Mouse (Mus musculus): ENCODE measurements at regions not wholly inside any gene's neighbourhood (a gene's known extent, or its start where the extent isn't known, plus 50 kb on each side); places are given as distances from the start of the nearest gene placed in this dataset.
"Not testable (repeated sequence)": the region's sequence is repeated elsewhere in the genome, so short reads cannot be mapped to it uniquely, and the experiment has no call there.

- Histone ChIP-seq H3K4me3 (no peak overlapping the region), H3K9me3 (replicated peaks) (no peaks in the 10 kb centered on the region), H3K9ac (no peak overlapping the region), H3K4me2 (no peak overlapping the region), H3K4me1 (no peaks in the 10 kb centered on the region), H3K27me3 (no peaks in the 10 kb centered on the region), H3K27ac (no peak overlapping the region), H3K36me3 (ENCODE audit: poor library complexity, severe bottlenecking) (no peaks in the 10 kb centered on the region)
- whole genome bisulfite sequencing: 89% methylated on average over 8 of the region's 8 CpGs
- no peak for ATAC-seq
Observed at GRCm38 (mm10) chr17:52351293-52351692, 251.2 kb upstream of the Kcnh8 start.

- H3K36me3 ChIP-seq (ENCODE audit: poor library complexity, severe bottlenecking): no peaks in the 10 kb centered on the region
- H3K9me3 ChIP-seq (replicated peaks): no peaks in the 10 kb centered on the region
- H3K4me3 ChIP-seq: no peak overlapping the region
- H3K4me2 ChIP-seq: no peak overlapping the region
- H3K4me1 ChIP-seq: no peaks in the 10 kb centered on the region
- ATAC-seq: no peak
- H3K27me3 ChIP-seq: no peaks in the 10 kb centered on the region
- H3K27ac ChIP-seq: no peak overlapping the region
- H3K9ac ChIP-seq: no peak overlapping the region
Observed at GRCm38 (mm10) chr17:52350696-52351095, 251.8 kb upstream of the Kcnh8 start.

GRCm38 (mm10) chr17:52349872-52350271 lies 252.6 kb upstream of the Kcnh8 start:
- Histone ChIP-seq H3K36me3 (ENCODE audit: poor library complexity, severe bottlenecking) (no peaks in the 10 kb centered on the region), H3K4me1 (no peaks in the 10 kb centered on the region), H3K27me3 (no peaks in the 10 kb centered on the region), H3K9me3 (replicated peaks) (no peaks in the 10 kb centered on the region), H3K4me3 (no peak overlapping the region), H3K27ac (no peak overlapping the region), H3K9ac (no peak overlapping the region), H3K4me2 (no peak overlapping the region)
- ATAC-seq: no peak
- 83% methylated on average over 5 of the region's 5 CpGs for WGBS

- 78% methylated on average over 8 of the region's 8 CpGs for WGBS
- Histone ChIP-seq H3K27me3 (no peaks in the 10 kb centered on the region), H3K4me3 (no peak overlapping the region), H3K9me3 (replicated peaks) (no peaks in the 10 kb centered on the region), H3K4me2 (no peak overlapping the region), H3K9ac (no peak overlapping the region), H3K4me1 (no peaks in the 10 kb centered on the region), H3K36me3 (ENCODE audit: poor library complexity, severe bottlenecking) (no peaks in the 10 kb centered on the region), H3K27ac (no peak overlapping the region)
- ATAC-seq: no peak
Observed at GRCm38 (mm10) chr17:52348481-52349083, 253.9 kb upstream of the Kcnh8 start.

- no peaks in the 10 kb centered on the region for H3K9me3 ChIP-seq (replicated peaks)
- no peaks in the 10 kb centered on the region for H3K27me3 ChIP-seq
- H3K4me2 ChIP-seq: no peak overlapping the region
- no peak overlapping the region for H3K9ac ChIP-seq
- ATAC-seq: no peak
- no peak overlapping the region for H3K4me3 ChIP-seq
- 71% methylated on average over 1 of the region's 1 CpGs for WGBS
- H3K36me3 ChIP-seq (ENCODE audit: poor library complexity, severe bottlenecking): no peaks in the 10 kb centered on the region
- H3K4me1 ChIP-seq: no peaks in the 10 kb centered on the region
- no peak overlapping the region for H3K27ac ChIP-seq
Observed at GRCm38 (mm10) chr17:52320586-52320985, 281.9 kb upstream of the Kcnh8 start.

GRCm38 (mm10) chr17:52316976-52317375 lies 285.5 kb upstream of the Kcnh8 start:
- Histone ChIP-seq H3K9ac (no peak overlapping the region), H3K4me1 (no peaks in the 10 kb centered on the region), H3K9me3 (replicated peaks) (no peaks in the 10 kb centered on the region), H3K27ac (no peak overlapping the region), H3K36me3 (ENCODE audit: poor library complexity, severe bottlenecking) (no peaks in the 10 kb centered on the region), H3K4me2 (no peak overlapping the region), H3K4me3 (no peak overlapping the region), H3K27me3 (no peaks in the 10 kb centered on the region)
- 82% methylated on average over 3 of the region's 3 CpGs for WGBS
- ATAC-seq: no peak

GRCm38 (mm10) chr17:52315879-52316278 lies 286.6 kb upstream of the Kcnh8 start:
- 93% methylated on average over 2 of the region's 2 CpGs for WGBS
- Histone ChIP-seq H3K9ac (no peak overlapping the region), H3K4me1 (no peaks in the 10 kb centered on the region), H3K9me3 (replicated peaks) (no peaks in the 10 kb centered on the region), H3K4me2 (no peak overlapping the region), H3K36me3 (ENCODE audit: poor library complexity, severe bottlenecking) (no peaks in the 10 kb centered on the region), H3K4me3 (no peak overlapping the region), H3K27me3 (no peaks in the 10 kb centered on the region), H3K27ac (no peak overlapping the region)
- ATAC-seq: no peak

- not testable (repeated sequence) for ATAC-seq; H3K36me3 ChIP-seq (ENCODE audit: poor library complexity, severe bottlenecking); H3K4me2 ChIP-seq; H3K27me3 ChIP-seq; H3K4me3 ChIP-seq; H3K27ac ChIP-seq; H3K9me3 ChIP-seq (replicated peaks); H3K9ac ChIP-seq; H3K4me1 ChIP-seq
- 75% methylated on average over 2 of the region's 2 CpGs for WGBS
Observed at GRCm38 (mm10) chr17:52315456-52315855, 287.1 kb upstream of the Kcnh8 start.

- H3K4me1 ChIP-seq: no peaks in the 10 kb centered on the region
- H3K27me3 ChIP-seq: no peaks in the 10 kb centered on the region
- H3K4me2 ChIP-seq: no peak overlapping the region
- no peak overlapping the region for H3K4me3 ChIP-seq
- no peak overlapping the region for H3K9ac ChIP-seq
- no peak for ATAC-seq
- H3K36me3 ChIP-seq (ENCODE audit: poor library complexity, severe bottlenecking): no peaks in the 10 kb centered on the region
- no peaks in the 10 kb centered on the region for H3K9me3 ChIP-seq (replicated peaks)
- 91% methylated on average over 1 of the region's 1 CpGs for WGBS
- H3K27ac ChIP-seq: no peak overlapping the region
Observed at GRCm38 (mm10) chr17:52312043-52312442, 290.5 kb upstream of the Kcnh8 start.

- no peaks in the 10 kb centered on the region for H3K4me1 ChIP-seq
- 60% methylated on average over 5 of the region's 5 CpGs for WGBS
- no peaks in the 10 kb centered on the region for H3K36me3 ChIP-seq (ENCODE audit: poor library complexity, severe bottlenecking)
- no peaks in the 10 kb centered on the region for H3K9me3 ChIP-seq (replicated peaks)
- no peak overlapping the region for H3K27ac ChIP-seq
- no peaks in the 10 kb centered on the region for H3K27me3 ChIP-seq
- H3K9ac ChIP-seq: no peak overlapping the region
- ATAC-seq: no peak
- H3K4me3 ChIP-seq: no peak overlapping the region
- H3K4me2 ChIP-seq: no peak overlapping the region
Observed at GRCm38 (mm10) chr17:52308789-52309188, 293.7 kb upstream of the Kcnh8 start.

- WGBS: 65% methylated on average over 4 of the region's 4 CpGs
- no peak overlapping the region for H3K9ac ChIP-seq
- no peaks in the 10 kb centered on the region for H3K27me3 ChIP-seq
Observed at GRCm38 (mm10) chr17:52304133-52304532, 298.4 kb upstream of the Kcnh8 start.

GRCm38 (mm10) chr17:52303320-52303719 lies 299.2 kb upstream of the Kcnh8 start:
- H3K9ac ChIP-seq: no peak overlapping the region
- no peaks in the 10 kb centered on the region for H3K9me3 ChIP-seq (replicated peaks)
- no peak overlapping the region for H3K27ac ChIP-seq
- no peak for ATAC-seq
- H3K4me1 ChIP-seq: no peaks in the 10 kb centered on the region
- no peaks in the 10 kb centered on the region for H3K36me3 ChIP-seq (ENCODE audit: poor library complexity, severe bottlenecking)
- WGBS: 89% methylated on average over 4 of the region's 4 CpGs
- no peak overlapping the region for H3K4me3 ChIP-seq
- no peaks in the 10 kb centered on the region for H3K27me3 ChIP-seq
- no peak overlapping the region for H3K4me2 ChIP-seq

More at GRCm38 (mm10) chr17:52304133-52304532, 298.4 kb upstream of the Kcnh8 start:
- Histone ChIP-seq H3K27ac (no peak overlapping the region), H3K4me2 (no peak overlapping the region), H3K36me3 (ENCODE audit: poor library complexity, severe bottlenecking) (no peaks in the 10 kb centered on the region), H3K9me3 (replicated peaks) (no peaks in the 10 kb centered on the region), H3K4me1 (no peaks in the 10 kb centered on the region), H3K4me3 (no peak overlapping the region)
- no peak for ATAC-seq

GRCm38 (mm10) chr17:52299769-52300168 lies 302.7 kb upstream of the Kcnh8 start:
- H3K4me3 ChIP-seq: no peak overlapping the region
- H3K36me3 ChIP-seq (ENCODE audit: poor library complexity, severe bottlenecking): no peaks in the 10 kb centered on the region
- no peaks in the 10 kb centered on the region for H3K4me1 ChIP-seq
- H3K4me2 ChIP-seq: no peak overlapping the region
- H3K9ac ChIP-seq: no peak overlapping the region
- no peak for ATAC-seq
- 95% methylated on average over 4 of the region's 4 CpGs for WGBS
- H3K9me3 ChIP-seq (replicated peaks): no peaks in the 10 kb centered on the region
- H3K27me3 ChIP-seq: no peaks in the 10 kb centered on the region
- H3K27ac ChIP-seq: no peak overlapping the region

All from forebrain, embryonic 13.5 days (tissue).